Mouse (Mus musculus) G1E (cell line): ENCODE results near the gene Cd248.

Experiments
- CTCF ChIP-seq: IDR thresholded peaks from 2 replicates; pipeline ENCODE4 v1.5.1; 2012; ENCODE audit warnings: low read depth, low read length, inconsistent platforms, mixed read lengths
- GATA1 ChIP-seq: IDR thresholded peaks from 2 replicates; pipeline ENCODE4 v1.6.1; 2012; ENCODE audit warnings: borderline replicate concordance, low read length, inconsistent platforms, mixed read lengths

- TF ChIP-seq CTCF (no peak), GATA1 (no peak)
These were observed 2.8 kb upstream of the Cd248 start for GRCm38 (mm10) chr19:5065104-5065503.
